Mouse (Mus musculus) MEL (cell line): ENCODE results near the gene Egf. TPM values are rescaled to one million over a fixed set of nuclear protein-coding genes. Genes with fewer than 3 reads are reported as not detected.

Experiments
- DNase-seq: peaks from one replicate; pipeline ENCODE4 v3.0.0; 2011; ENCODE audit warnings: low read depth, low spot score
- H3K27ac ChIP-seq: 2 replicates; pipeline ENCODE4 v1.5.1; 2012; ENCODE audit warnings: low read depth, mild to moderate bottlenecking, control low read depth, low read length, moderate library complexity; ENCODE audit not compliant: control insufficient read depth
- H3K27me3 ChIP-seq, 2 experiments: fragments of 150-350 bp in 1 of 2; sonication (generic) in 1 of 2; 2 replicates each; pipeline ENCODE4 v1.6.1; 2012; ENCODE audit warnings: low read length in 2 of 2, mild to moderate bottlenecking in 2 of 2, improper control_type of control experiment in 1 of 2, moderate library complexity in 1 of 2; ENCODE audit not compliant: insufficient read depth in 2 of 2, control insufficient read depth in 1 of 2
- H3K36me3 ChIP-seq, 2 experiments: 2 replicates each; pipeline ENCODE4 v1.6.1; 2012 to 2014; ENCODE audit warnings: low read length in 2 of 2, improper control_type of control experiment in 1 of 2, inconsistent platforms in 1 of 2, mild to moderate bottlenecking in 1 of 2; ENCODE audit not compliant: insufficient read depth in 2 of 2, control insufficient read depth in 1 of 2
- H3K4me1 ChIP-seq, 2 experiments: fragments of 150-350 bp in 1 of 2; sonication (generic) in 1 of 2; 2 replicates each; pipeline ENCODE4 v1.6.1; 2012; ENCODE audit warnings: low read length in 2 of 2, improper control_type of control experiment in 1 of 2, mild to moderate bottlenecking in 1 of 2; ENCODE audit not compliant: insufficient read depth in 2 of 2, control insufficient read depth in 1 of 2
- H3K4me3 ChIP-seq, 2 experiments: fragments of 150-350 bp in 1 of 2; sonication (generic) in 1 of 2; 2 replicates each; pipeline ENCODE4 v1.5.1; 2012; ENCODE audit warnings: low read depth in 2 of 2, low read length in 2 of 2, mild to moderate bottlenecking in 2 of 2, moderate library complexity in 2 of 2, control low read depth in 1 of 2, improper control_type of control experiment in 1 of 2; ENCODE audit not compliant: control insufficient read depth in 1 of 2, insufficient read depth in 1 of 2
- H3K79me2 ChIP-seq: 2 replicates; pipeline ENCODE4 v1.6.1; 2012; ENCODE audit warnings: mild to moderate bottlenecking, low read length, moderate library complexity; ENCODE audit not compliant: control insufficient read depth, poor library complexity, insufficient read depth
- H3K9ac ChIP-seq: 2 replicates; pipeline ENCODE4 v1.6.1; 2012; ENCODE audit warnings: low read depth, mild to moderate bottlenecking, control low read depth, low read length, moderate library complexity; ENCODE audit not compliant: control insufficient read depth, poor library complexity, severe bottlenecking
- H3K9me3 ChIP-seq: fragments of 150-350 bp; sonication (generic); replicated peaks from 2 replicates; pipeline ENCODE4 v1.6.1; 2012; ENCODE audit warnings: mild to moderate bottlenecking, low read length, improper control_type of control experiment, moderate library complexity; ENCODE audit not compliant: insufficient read depth
- CHD1 ChIP-seq: IDR thresholded peaks from 2 replicates; pipeline ENCODE4 v1.6.1; 2012; ENCODE audit warnings: low read depth, mild to moderate bottlenecking, inconsistent platforms, low read length, improper control_type of control experiment
- E2F4 ChIP-seq: IDR thresholded peaks from 2 replicates; pipeline ENCODE4 v1.6.1; 2011; ENCODE audit warnings: low read depth, low read length, improper control_type of control experiment, borderline replicate concordance
- EP300 ChIP-seq, 2 experiments: IDR thresholded peaks; 2 replicates each; pipeline ENCODE4 v1.6.1; 2011; ENCODE audit warnings: improper control_type of control experiment in 2 of 2, low read length in 2 of 2, low read depth in 1 of 2, mild to moderate bottlenecking in 1 of 2
- GATA1 ChIP-seq: IDR thresholded peaks from 2 replicates; pipeline ENCODE4 v1.6.1; 2011; ENCODE audit warnings: low read depth, low read length, improper control_type of control experiment
- JUND ChIP-seq: IDR thresholded peaks from 2 replicates; pipeline ENCODE4 v1.6.1; 2011; ENCODE audit warnings: low read depth, mild to moderate bottlenecking, improper control_type of control experiment, low read length
- KAT2A ChIP-seq: conservative IDR thresholded peaks from 2 replicates; pipeline ENCODE4 v1.6.1; 2012; ENCODE audit warnings: low read depth, low read length, improper control_type of control experiment, inconsistent platforms
- MEF2A ChIP-seq: IDR thresholded peaks from 2 replicates; pipeline ENCODE4 v1.6.1; 2014; ENCODE audit warnings: low read depth, mild to moderate bottlenecking, inconsistent platforms, low read length, improper control_type of control experiment; ENCODE audit not compliant: poor library complexity, insufficient replicate concordance, severe bottlenecking; ENCODE audit errors: extremely low read depth
- MXI1 ChIP-seq: IDR thresholded peaks from 2 replicates; pipeline ENCODE4 v1.6.1; 2011; ENCODE audit warnings: mild to moderate bottlenecking, low read depth, low read length, improper control_type of control experiment
- NELFE ChIP-seq: IDR thresholded peaks from 2 replicates; pipeline ENCODE4 v1.6.1; 2011; ENCODE audit warnings: low read depth, low read length, improper control_type of control experiment
- NRF1 ChIP-seq: IDR thresholded peaks from 2 replicates; pipeline ENCODE4 v1.6.1; 2014; ENCODE audit warnings: low read depth, mild to moderate bottlenecking, inconsistent platforms, low read length, improper control_type of control experiment, moderate library complexity; ENCODE audit not compliant: poor library complexity, insufficient read depth, severe bottlenecking
- POLR2AphosphoS2 ChIP-seq: IDR thresholded peaks from 2 replicates; pipeline ENCODE4 v1.6.1; 2011; ENCODE audit warnings: low read length, improper control_type of control experiment
- POLR2AphosphoS5 ChIP-seq: IDR thresholded peaks from 2 replicates; pipeline ENCODE4 v1.6.1; 2012; ENCODE audit warnings: low read depth, borderline replicate concordance, mild to moderate bottlenecking, inconsistent platforms, low read length, moderate library complexity, mixed read lengths
- RAD21 ChIP-seq: IDR thresholded peaks from 2 replicates; pipeline ENCODE4 v1.6.1; 2011; ENCODE audit warnings: mild to moderate bottlenecking, low read depth, low read length, improper control_type of control experiment
- RCOR1 ChIP-seq: IDR thresholded peaks from 2 replicates; pipeline ENCODE4 v1.6.1; 2012; ENCODE audit warnings: low read depth, mild to moderate bottlenecking, inconsistent platforms, low read length, improper control_type of control experiment
- SIN3A ChIP-seq: IDR thresholded peaks from 2 replicates; pipeline ENCODE4 v1.6.1; 2012; ENCODE audit warnings: low read length, improper control_type of control experiment, inconsistent platforms
- SMC3 ChIP-seq: IDR thresholded peaks from 2 replicates; pipeline ENCODE4 v1.6.1; 2011; ENCODE audit warnings: low read depth, low read length, improper control_type of control experiment
- TAL1 ChIP-seq: IDR thresholded peaks from 2 replicates; pipeline ENCODE4 v1.6.1; 2012; ENCODE audit warnings: mild to moderate bottlenecking, inconsistent platforms, low read length, moderate library complexity, mixed read lengths
- TBP ChIP-seq: IDR thresholded peaks from 2 replicates; pipeline ENCODE4 v1.8.0; 2011; ENCODE audit warnings: low read depth, low read length, improper control_type of control experiment
- TCF12 ChIP-seq: IDR thresholded peaks from 2 replicates; pipeline ENCODE4 v1.6.1; 2014; ENCODE audit warnings: low read depth, mild to moderate bottlenecking, inconsistent platforms, low read length, improper control_type of control experiment, moderate library complexity
- UBTF ChIP-seq: IDR thresholded peaks from 2 replicates; pipeline ENCODE4 v1.6.1; 2012; ENCODE audit warnings: low read depth, mild to moderate bottlenecking, inconsistent platforms, low read length, improper control_type of control experiment, moderate library complexity, borderline replicate concordance; ENCODE audit not compliant: insufficient read depth
- USF1 ChIP-seq: IDR thresholded peaks from 2 replicates; pipeline ENCODE4 v1.6.1; 2014; ENCODE audit warnings: low read depth, mild to moderate bottlenecking, inconsistent platforms, low read length, improper control_type of control experiment, moderate library complexity
- USF2 ChIP-seq, 2 experiments: IDR thresholded peaks; 2 replicates each; pipeline ENCODE4 v1.6.1; 2011 to 2012; ENCODE audit warnings: improper control_type of control experiment in 2 of 2, low read length in 2 of 2, borderline replicate concordance in 1 of 2, inconsistent platforms in 1 of 2, low read depth in 1 of 2, mild to moderate bottlenecking in 1 of 2; ENCODE audit not compliant: insufficient read depth in 1 of 2
- ZMIZ1 ChIP-seq: IDR thresholded peaks from 2 replicates; pipeline ENCODE4 v1.6.1; 2012; ENCODE audit warnings: low read depth, mild to moderate bottlenecking, inconsistent platforms, low read length, improper control_type of control experiment, moderate library complexity
- ZNF384 ChIP-seq: IDR thresholded peaks from 2 replicates; pipeline ENCODE4 v1.6.1; 2012; ENCODE audit warnings: low read depth, mild to moderate bottlenecking, inconsistent platforms, low read length, improper control_type of control experiment
- polyA plus RNA-seq, 2 experiments: library from polyadenylated mRNA; stranded (reverse) in 1 of 2; unstranded in 1 of 2; fragments of >175 nt in 1 of 2; fragments of >200 nt in 1 of 2; gene quantifications; 2 replicates each; pipeline versions ENCODE4 v1.2.1 to v1.2.4; 2012; ENCODE audit warnings: low replicate concordance in 2 of 2, low read depth in 1 of 2; ENCODE audit not compliant: insufficient read length in 2 of 2, insufficient read depth in 1 of 2, missing spikeins in 1 of 2
- total RNA-seq: library from RNA; depleted of rRNA; stranded (reverse); fragments of 300-350 nt; gene quantifications from 2 replicates; pipeline ENCODE4 v1.2.3, GENCODE M21; 2012

The Egf gene
- total and polyA plus RNA-seq, 3 experiments = 1.5 to 3.1 TPM; not detected in 1

DNA sequence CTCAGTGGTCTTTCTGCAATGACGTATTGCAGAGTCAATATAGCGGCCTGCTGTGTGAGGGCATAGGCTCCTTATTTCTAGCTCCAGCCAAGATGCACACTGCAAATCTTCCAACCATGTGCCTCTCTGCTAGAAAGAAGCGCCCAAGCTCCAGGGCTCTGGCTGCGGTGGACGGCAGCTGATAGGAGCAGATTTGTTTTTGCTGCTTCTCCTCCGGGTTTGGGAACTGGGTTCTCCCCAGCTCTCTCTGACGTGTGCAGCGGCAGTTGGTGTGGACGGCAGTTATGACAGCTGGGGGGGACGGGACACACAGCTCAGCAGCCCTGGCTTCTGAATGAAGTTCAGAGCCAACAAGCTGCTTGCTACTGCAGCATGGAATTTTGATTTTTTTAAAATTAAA is 72.7 kb downstream of the Egf start (continued):
- peak; percentile 86 for TF ChIP-seq MXI1

DNA sequence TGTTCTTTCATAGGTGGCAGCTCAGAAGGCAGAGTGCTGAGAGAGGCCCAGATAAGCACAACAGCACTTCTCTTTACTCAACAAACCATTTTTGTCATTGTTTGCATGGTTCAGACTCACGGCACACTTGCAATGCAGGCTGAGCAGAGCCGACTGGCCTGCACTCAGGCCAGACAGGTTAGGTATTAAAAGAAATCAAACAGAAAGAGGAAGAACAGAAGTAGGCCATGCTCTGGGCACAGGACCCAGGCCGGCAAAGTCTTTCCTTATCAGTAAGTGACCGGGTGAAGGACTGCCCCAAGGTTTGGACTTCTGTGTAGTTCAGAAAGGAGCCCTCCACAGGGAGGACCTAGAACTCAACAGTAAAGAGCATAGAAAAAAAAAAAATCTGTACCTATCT is 73.3 kb downstream of the Egf start:
- Histone ChIP-seq H3K9me3 (no peaks in the 10 kb centered on the region), H3K9ac (no peak overlapping the region), H3K27me3 (no peaks in the 10 kb centered on the region), H3K4me3 (no peak overlapping the region), H3K4me1 (peaks cover 3 to 16% of the 10 kb centered on the region in 2 experiments; a peak in 3 of 4 replicates), H3K36me3 (peaks cover 0 to 10% of the 10 kb centered on the region in 2 experiments; a peak in 2 of 4 replicates), H3K27ac (peak overlapping the region; percentile 61), H3K79me2 (no peaks in the 10 kb centered on the region)
- TF ChIP-seq NRF1 (no peak), USF2 (IDR thresholded peaks at IDR 0.05; ENCODE audit: borderline replicate concordance in 1 of 2, insufficient read depth in 1 of 2, low read depth in 1 of 2, low read length in 2 of 2) (no peak), RAD21 (no peak), UBTF (no peak), ZNF384 (no peak), TCF12 (no peak), USF1 (no peak), MEF2A (no peak), TBP (no peak)
- peak; percentile 21 for DNase-seq

DNA sequence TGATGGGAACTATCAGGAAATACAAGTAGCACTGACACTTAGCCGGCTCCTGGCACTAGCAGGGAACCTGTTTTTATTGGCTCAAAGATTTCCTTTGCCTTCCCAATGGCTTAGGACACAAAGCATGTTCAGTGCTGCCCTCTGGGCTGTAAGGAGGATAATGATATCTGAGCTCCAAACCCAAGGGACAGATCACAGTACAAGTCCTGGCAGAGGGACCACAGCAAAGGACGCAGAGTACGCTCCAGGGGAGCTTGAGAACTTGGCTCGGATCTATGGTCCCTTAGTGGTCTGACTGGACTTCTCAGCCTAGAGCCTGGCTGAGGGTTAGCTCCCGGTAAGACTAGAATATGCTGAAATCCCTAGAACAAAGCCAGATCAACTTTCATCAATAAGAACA is 74.9 kb downstream of the Egf start:
- no peaks in the 10 kb centered on the region for H3K79me2 ChIP-seq
- H3K27ac ChIP-seq = no peak overlapping the region
- no peak overlapping the region for H3K9ac ChIP-seq
- no peak overlapping the region for H3K4me3 ChIP-seq
- peaks cover 0 to 10% of the 10 kb centered on the region in 2 experiments; a peak in 2 of 4 replicates for H3K36me3 ChIP-seq
- no peaks in the 10 kb centered on the region for H3K27me3 ChIP-seq
- TF ChIP-seq ZMIZ1 = no peak
- no peak for TF ChIP-seq USF2 (IDR thresholded peaks at IDR 0.05; ENCODE audit: borderline replicate concordance in 1 of 2, insufficient read depth in 1 of 2, low read depth in 1 of 2, low read length in 2 of 2)
- TF ChIP-seq GATA1 = no peak
- no peak for TF ChIP-seq SMC3
- TF ChIP-seq JUND = no peak
- no peak for TF ChIP-seq USF1
- no peak for TF ChIP-seq MXI1
- no peak for TF ChIP-seq CHD1
- TF ChIP-seq E2F4 = no peak
- no peak for TF ChIP-seq ZNF384
- TF ChIP-seq NELFE = no peak
- TF ChIP-seq POLR2AphosphoS5 = no peak
- TF ChIP-seq SIN3A = no peak
- no peak for TF ChIP-seq POLR2AphosphoS2
- TF ChIP-seq EP300 (IDR thresholded peaks at IDR 0.05; ENCODE audit: low read depth in 1 of 2, low read length in 2 of 2) = no peak
- TF ChIP-seq NRF1 = no peak
- no peak for TF ChIP-seq RCOR1
- no peak for TF ChIP-seq TBP
- TF ChIP-seq TAL1 = no peak
- TF ChIP-seq KAT2A = no peak
- DNase-seq = no peak
- no peaks in the 10 kb centered on the region for H3K9me3 ChIP-seq
- H3K4me1 ChIP-seq = peaks cover 3 to 16% of the 10 kb centered on the region in 2 experiments; a peak in 3 of 4 replicates
